Mouse (Mus musculus) limb, embryonic 13.5 days (tissue): ENCODE measurements at regions not wholly inside any gene's neighbourhood (a gene's known extent, or its start where the extent isn't known, plus 50 kb on each side); places are given as distances from the start of the nearest gene placed in this dataset.
A peak's percentile ranks its signal among the peaks of the same experiment; 100 is the strongest.

Experiments used
- ATAC-seq: fragments of 200-750 bp; cut with Nextera tagmentation; 2 replicates; pipeline ENCODE4 v1.8.0; 2017; ENCODE audit warnings: low read depth, moderate number of reproducible peaks, moderate TSS enrichment; ENCODE audit not compliant: low FRiP score
- H3K27ac ChIP-seq: fragments of 300-500 bp; sonication (generic); 2 replicates; pipeline ENCODE4 v1.5.1; 2015; ENCODE audit warnings: inconsistent platforms, mild to moderate bottlenecking, moderate library complexity
- H3K27me3 ChIP-seq: fragments of 300-500 bp; sonication (generic); 2 replicates; pipeline ENCODE4 v1.6.1; 2015; ENCODE audit warnings: mild to moderate bottlenecking, inconsistent platforms
- H3K36me3 ChIP-seq: fragments of 300-500 bp; sonication (generic); 2 replicates; pipeline ENCODE4 v1.6.1; 2015; ENCODE audit warnings: inconsistent platforms, mild to moderate bottlenecking, moderate library complexity
- H3K4me1 ChIP-seq: fragments of 300-500 bp; sonication (generic); 2 replicates; pipeline ENCODE4 v1.6.1; 2015; ENCODE audit warnings: inconsistent platforms
- H3K4me2 ChIP-seq: fragments of 300-500 bp; sonication (generic); replicated peaks from 2 replicates; pipeline ENCODE4 v1.6.1; 2015; ENCODE audit warnings: inconsistent platforms, mild to moderate bottlenecking, moderate library complexity
- H3K4me3 ChIP-seq: fragments of 300-500 bp; sonication (generic); 2 replicates; pipeline ENCODE4 v1.5.1; 2015; ENCODE audit warnings: moderate library complexity, mild to moderate bottlenecking, inconsistent platforms
- H3K9ac ChIP-seq: fragments of 300-500 bp; sonication (generic); 2 replicates; pipeline ENCODE4 v1.6.1; 2015; ENCODE audit warnings: mild to moderate bottlenecking, inconsistent platforms
- H3K9me3 ChIP-seq: fragments of 300-500 bp; sonication (generic); 2 replicates; pipeline ENCODE4 v1.6.1; 2016; ENCODE audit warnings: inconsistent platforms
- WGBS: fragments of 180-500 bp; shearing (Covaris S2); methylation state at CpG from one replicate; pipeline ENCODE4 v1.1.7; 2015; 5-methylcytosine and 5-hydroxymethylcytosine counted together

- Histone ChIP-seq H3K36me3 (no peaks in the 10 kb centered on the region), H3K4me1 (peaks cover 59% of the 10 kb centered on the region), H3K27ac (peak overlapping the region; percentile 48), H3K4me3 (no peak overlapping the region), H3K9me3 (no peaks in the 10 kb centered on the region), H3K4me2 (peak overlapping the region; percentile 21; the same call in 1 of the 2 replicates), H3K9ac (peak overlapping the region; percentile 4; the same call in 1 of the 2 replicates), H3K27me3 (no peaks in the 10 kb centered on the region)
- ATAC-seq: no peak
- 24% methylated on average over 12 of the region's 13 CpGs for WGBS
Observed at GRCm38 (mm10) chr12:27139683-27140334, 202.6 kb downstream of the Sox11 start.

GRCm38 (mm10) chr12:27138663-27139633 is 203.4 kb downstream of the Sox11 start:
- H3K27me3 ChIP-seq: no peaks in the 10 kb centered on the region
- ATAC-seq: no peak
- H3K4me2 ChIP-seq: 0 out of 2 replicates have a peak overlapping the region, but pooled peaks have one; percentile 21
- no peak overlapping the region for H3K4me3 ChIP-seq
- H3K36me3 ChIP-seq: no peaks in the 10 kb centered on the region
- peak overlapping the region; percentile 4; the same call in 1 of the 2 replicates for H3K9ac ChIP-seq
- WGBS: 67% methylated on average over 13 of the region's 13 CpGs
- no peaks in the 10 kb centered on the region for H3K9me3 ChIP-seq
- H3K4me1 ChIP-seq: peaks cover 67% of the 10 kb centered on the region
- peak overlapping the region; percentile 48 for H3K27ac ChIP-seq

GRCm38 (mm10) chr12:27135997-27136559 is 206.3 kb downstream of the Sox11 start:
- Histone ChIP-seq H3K4me2 (peak overlapping the region; percentile 46), H3K9me3 (no peaks in the 10 kb centered on the region), H3K27me3 (no peaks in the 10 kb centered on the region), H3K4me3 (no peak overlapping the region), H3K27ac (peak overlapping the region; percentile 82), H3K36me3 (no peaks in the 10 kb centered on the region), H3K4me1 (peaks cover 72% of the 10 kb centered on the region), H3K9ac (no peak overlapping the region)
- WGBS: 6% methylated on average over 10 of the region's 10 CpGs
- ATAC-seq: peak; percentile 61

- Histone ChIP-seq H3K4me1 (peaks cover 23% of the 10 kb centered on the region), H3K36me3 (no peaks in the 10 kb centered on the region), H3K27me3 (no peaks in the 10 kb centered on the region), H3K9ac (no peak overlapping the region), H3K4me2 (no peak overlapping the region), H3K27ac (no peak overlapping the region), H3K9me3 (no peaks in the 10 kb centered on the region), H3K4me3 (no peak overlapping the region)
- ATAC-seq: no peak
- WGBS: 91% methylated on average over 1 of the region's 1 CpGs
Observed at GRCm38 (mm10) chr12:27130544-27130943, 211.8 kb downstream of the Sox11 start.

- Histone ChIP-seq H3K4me1 (no peaks in the 10 kb centered on the region), H3K27ac (no peak overlapping the region), H3K4me2 (no peak overlapping the region), H3K4me3 (no peak overlapping the region), H3K9ac (no peak overlapping the region), H3K27me3 (no peaks in the 10 kb centered on the region), H3K36me3 (no peaks in the 10 kb centered on the region), H3K9me3 (no peaks in the 10 kb centered on the region)
- WGBS: 49% methylated on average over 10 of the region's 10 CpGs
- ATAC-seq: no peak
Observed at GRCm38 (mm10) chr12:27127054-27127605, 215.2 kb downstream of the Sox11 start.

- Histone ChIP-seq H3K4me3 (no peak overlapping the region), H3K27ac (no peak overlapping the region), H3K27me3 (no peaks in the 10 kb centered on the region), H3K4me2 (no peak overlapping the region), H3K9ac (no peak overlapping the region), H3K36me3 (no peaks in the 10 kb centered on the region), H3K9me3 (no peaks in the 10 kb centered on the region), H3K4me1 (peaks cover 11% of the 10 kb centered on the region)
- WGBS: 85% methylated on average over 6 of the region's 6 CpGs
- no peak for ATAC-seq
Observed at GRCm38 (mm10) chr12:27118581-27118980, 223.8 kb downstream of the Sox11 start.

- no peaks in the 10 kb centered on the region for H3K9me3 ChIP-seq
- no peak overlapping the region for H3K9ac ChIP-seq
- H3K4me2 ChIP-seq: no peak overlapping the region
- peaks cover 11% of the 10 kb centered on the region for H3K4me1 ChIP-seq
- no peak for ATAC-seq
- H3K27me3 ChIP-seq: no peaks in the 10 kb centered on the region
- H3K27ac ChIP-seq: no peak overlapping the region
- H3K36me3 ChIP-seq: no peaks in the 10 kb centered on the region
- WGBS: 43% methylated on average over 6 of the region's 6 CpGs
- no peak overlapping the region for H3K4me3 ChIP-seq
Observed at GRCm38 (mm10) chr12:27115392-27115791, 227.0 kb downstream of the Sox11 start.

- no peak overlapping the region for H3K4me3 ChIP-seq
- no peak overlapping the region; the same call in 1 of the 2 replicates for H3K27ac ChIP-seq
- ATAC-seq: 0 out of 2 replicates have a peak, but pooled peaks have one; percentile 36
- H3K9me3 ChIP-seq: no peaks in the 10 kb centered on the region
- no peak overlapping the region for H3K9ac ChIP-seq
- no peaks in the 10 kb centered on the region for H3K36me3 ChIP-seq
- H3K4me2 ChIP-seq: no peak overlapping the region
- H3K4me1 ChIP-seq: peaks cover 5% of the 10 kb centered on the region; the same call in 1 of the 2 replicates
- 70% methylated on average over 9 of the region's 9 CpGs for WGBS
- no peaks in the 10 kb centered on the region for H3K27me3 ChIP-seq
Observed at GRCm38 (mm10) chr12:27104925-27105571, 237.3 kb downstream of the Sox11 start.

GRCm38 (mm10) chr12:27102996-27103395 is 239.4 kb downstream of the Sox11 start:
- Histone ChIP-seq H3K36me3 (no peaks in the 10 kb centered on the region), H3K9ac (no peak overlapping the region), H3K4me3 (no peak overlapping the region), H3K9me3 (no peaks in the 10 kb centered on the region), H3K27me3 (no peaks in the 10 kb centered on the region), H3K4me2 (no peak overlapping the region), H3K27ac (no peak overlapping the region), H3K4me1 (peaks cover 5% of the 10 kb centered on the region; the same call in 1 of the 2 replicates)
- no peak for ATAC-seq
- 88% methylated on average over 2 of the region's 2 CpGs for WGBS

- 86% methylated on average over 1 of the region's 1 CpGs for WGBS
- Histone ChIP-seq H3K27ac (no peak overlapping the region), H3K36me3 (no peaks in the 10 kb centered on the region), H3K4me1 (0 out of 2 replicates have a peak, but pooled peaks cover 8% of the 10 kb centered on the region), H3K4me3 (no peak overlapping the region), H3K4me2 (no peak overlapping the region), H3K9me3 (peaks cover 6% of the 10 kb centered on the region; the same call in 1 of the 2 replicates), H3K27me3 (no peaks in the 10 kb centered on the region), H3K9ac (no peak overlapping the region)
- no peak for ATAC-seq
Observed at GRCm38 (mm10) chr12:27089206-27089605, 253.2 kb downstream of the Sox11 start.

- no peak overlapping the region for H3K4me2 ChIP-seq
- H3K27me3 ChIP-seq: no peaks in the 10 kb centered on the region
- H3K9me3 ChIP-seq: no peaks in the 10 kb centered on the region
- no peaks in the 10 kb centered on the region for H3K36me3 ChIP-seq
- WGBS: 64% methylated on average over 2 of the region's 2 CpGs
- H3K4me1 ChIP-seq: peaks cover 29% of the 10 kb centered on the region
- H3K9ac ChIP-seq: no peak overlapping the region
- H3K27ac ChIP-seq: no peak overlapping the region
- no peak for ATAC-seq
- H3K4me3 ChIP-seq: no peak overlapping the region
Observed at GRCm38 (mm10) chr12:27085890-27086289, 256.5 kb downstream of the Sox11 start.
